In the genomic region with DNA sequence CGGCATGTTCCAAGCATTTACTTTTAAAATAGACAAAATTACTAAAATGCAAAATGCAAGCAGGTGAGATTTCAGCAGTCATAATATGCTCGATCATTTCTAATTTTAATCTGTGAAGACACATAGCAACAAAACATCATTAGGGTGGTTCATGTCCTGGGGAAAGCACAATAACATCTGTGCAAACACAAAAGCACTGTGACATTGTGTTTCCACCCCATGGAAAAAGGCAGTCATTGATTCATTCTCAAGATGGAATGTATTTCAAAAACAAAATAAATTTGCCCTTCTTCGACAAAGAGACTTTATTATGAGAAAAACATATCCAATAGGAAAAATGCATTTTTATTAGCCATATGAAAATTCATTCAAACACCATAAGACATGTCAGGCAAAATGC, we compare ENCODE assay signal across 25 mouse cellular contexts.
"Had no signal": no experiment of that assay in that cellular context is flagged by ENCODE, and none has a peak within 500 bp of the region (broad histone marks: within the 10 kb centered on the region; RNA-seq: fewer than 3 reads in every experiment).

No protein-coding gene starts in this region.

- H3K9ac ChIP-seq: heart, embryonic 12.5 days; hindbrain, embryonic 12.5 days; hindbrain, embryonic 14.5 days; intestine, embryonic 15.5 days; limb, embryonic 12.5 days; liver, embryonic 13.5 days; liver, embryonic 15.5 days; liver, postnatal 0 days had no signal

- H3K27ac ChIP-seq: hindbrain, embryonic 10.5 days; hindbrain, embryonic 12.5 days; hindbrain, embryonic 14.5 days; intestine, embryonic 15.5 days; layer of hippocampus, adult 2 months; left cerebral cortex, adult 2 months; limb, embryonic 10.5 days; limb, embryonic 12.5 days; liver, embryonic 13.5 days; liver, embryonic 15.5 days had no signal

- H3K4me3 ChIP-seq: heart, embryonic 12.5 days; hindbrain, embryonic 10.5 days; hindbrain, embryonic 12.5 days; intestine, embryonic 15.5 days; layer of hippocampus, adult 2 months; left cerebral cortex, adult 2 months; limb, embryonic 10.5 days; limb, embryonic 12.5 days; liver, embryonic 13.5 days; liver, embryonic 15.5 days had no signal

- H3K36me3 ChIP-seq: heart, embryonic 12.5 days; hindbrain, embryonic 10.5 days; hindbrain, embryonic 12.5 days; intestine, embryonic 15.5 days; limb, embryonic 10.5 days; limb, embryonic 12.5 days; liver, embryonic 13.5 days; liver, embryonic 15.5 days had no signal

- ATAC-seq: hindbrain, embryonic 16.5 days; inflammation-experienced regulatory T-cells, adult 6 months; intestine, embryonic 15.5 days; intestine, postnatal 0 days; liver, postnatal 0 days had no signal

- H3K4me2 ChIP-seq: heart, embryonic 12.5 days; hindbrain, embryonic 12.5 days; hindbrain, embryonic 14.5 days; intestine, embryonic 15.5 days; limb, embryonic 12.5 days; liver, embryonic 11.5 days; liver, embryonic 13.5 days; liver, embryonic 15.5 days had no signal

- H3K9me3 ChIP-seq: heart, embryonic 12.5 days; hindbrain, embryonic 10.5 days; hindbrain, embryonic 12.5 days; intestine, embryonic 15.5 days; limb, embryonic 10.5 days; limb, embryonic 12.5 days; liver, embryonic 13.5 days; liver, embryonic 15.5 days had no signal

- H3K4me1 ChIP-seq: heart, embryonic 12.5 days; hindbrain, embryonic 10.5 days; hindbrain, embryonic 12.5 days; intestine, embryonic 15.5 days; limb, embryonic 10.5 days; limb, embryonic 12.5 days; liver, embryonic 13.5 days; liver, embryonic 15.5 days had no signal

- DNase-seq: gastrocnemius, postnatal 14 days; heart, postnatal 10 days; heart, postnatal 36 days; kidney, adult 18-20 months; kidney, adult 8-10 months; kidney, postnatal 10 days; kidney, postnatal 25 days; kidney, postnatal 4 days; liver; liver, embryonic 13.5 days; liver, postnatal 0 days had no signal

- H3K27me3 ChIP-seq: heart, embryonic 12.5 days; hindbrain, embryonic 12.5 days; intestine, embryonic 15.5 days; limb, embryonic 12.5 days; liver, embryonic 13.5 days; liver, embryonic 15.5 days had no signal
